Mouse (Mus musculus): ENCODE measurements around the gene Fbxo3.
"Not testable (repeated sequence)": the region's sequence is repeated elsewhere in the genome, so short reads cannot be mapped to it uniquely, and the experiment has no call there.

Gene Fbxo3

GRCm38 (mm10) chr2:104097396-104097795 is 69.9 kb downstream of the Fbxo3 start:
- DNase-seq: not testable (repeated sequence)

- DNase-seq: no peak
These were observed 71.2 kb downstream of the Fbxo3 start for GRCm38 (mm10) chr2:104098529-104099230.

DNA sequence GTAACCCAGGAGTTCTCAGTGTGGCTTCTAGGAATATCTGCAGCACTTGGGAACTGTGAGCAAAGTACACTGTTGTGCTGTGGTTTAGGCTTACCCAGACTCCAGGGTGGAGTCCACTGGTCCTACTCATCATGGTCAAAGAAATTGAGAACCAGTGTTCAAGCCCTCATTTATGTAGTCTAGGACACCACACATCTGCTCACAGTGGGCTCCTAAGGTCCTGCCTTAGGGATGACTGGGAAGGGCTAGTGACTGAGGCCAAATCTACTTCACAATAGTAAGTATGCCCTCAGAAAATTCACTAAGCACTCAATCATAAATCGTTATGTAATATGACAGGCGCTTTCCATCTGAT is 71.7 kb downstream of the Fbxo3 start:
- no peak for DNase-seq

- no peak for DNase-seq
These were observed 72.4 kb downstream of the Fbxo3 start for GRCm38 (mm10) chr2:104099946-104100345.

GRCm38 (mm10) chr2:104104800-104105199 is 77.3 kb downstream of the Fbxo3 start:
- no peak for DNase-seq

DNA sequence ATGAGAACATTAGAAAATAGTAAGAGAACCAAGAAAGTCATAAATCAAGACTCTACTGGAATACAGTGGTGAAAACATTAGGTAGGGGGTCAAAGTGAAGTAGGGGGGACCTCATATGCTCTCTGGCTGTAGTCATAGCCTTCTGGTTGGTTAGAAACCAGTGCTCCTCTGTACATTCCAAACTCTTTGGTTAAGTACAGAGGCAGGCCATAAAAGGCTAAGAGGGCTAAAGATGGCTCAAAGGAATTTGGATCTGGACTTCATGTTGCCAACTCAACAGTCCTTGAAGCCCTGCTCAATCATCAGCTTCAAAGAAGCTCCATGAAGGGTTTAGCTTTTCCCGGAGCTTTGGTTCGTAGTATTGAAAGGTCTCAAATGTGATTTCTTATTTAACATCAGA is 81.5 kb downstream of the Fbxo3 start:
- DNase-seq: not testable (repeated sequence)

- no peak for DNase-seq
These were observed 82.0 kb downstream of the Fbxo3 start for GRCm38 (mm10) chr2:104109528-104109927.

DNA sequence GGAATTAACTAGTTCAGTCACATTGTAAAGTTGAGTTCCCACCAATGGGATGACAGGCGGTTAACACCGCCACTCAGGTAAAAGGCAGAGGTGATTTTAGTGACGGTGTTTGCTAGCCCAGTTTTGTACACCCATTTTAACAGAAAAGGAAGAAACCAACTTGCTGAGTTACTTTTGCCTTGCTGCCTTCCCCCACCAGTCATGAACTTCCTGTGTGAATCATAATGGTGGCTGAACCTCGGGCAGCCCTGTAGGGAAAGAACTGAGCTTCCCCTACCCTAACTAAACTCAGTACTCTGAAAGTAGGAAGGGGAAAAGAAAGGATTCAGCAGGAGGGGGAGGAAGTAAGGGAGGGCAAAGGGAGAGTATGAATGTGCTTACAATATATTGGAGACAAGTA is 82.5 kb downstream of the Fbxo3 start:
- DNase-seq: no peak

DNA sequence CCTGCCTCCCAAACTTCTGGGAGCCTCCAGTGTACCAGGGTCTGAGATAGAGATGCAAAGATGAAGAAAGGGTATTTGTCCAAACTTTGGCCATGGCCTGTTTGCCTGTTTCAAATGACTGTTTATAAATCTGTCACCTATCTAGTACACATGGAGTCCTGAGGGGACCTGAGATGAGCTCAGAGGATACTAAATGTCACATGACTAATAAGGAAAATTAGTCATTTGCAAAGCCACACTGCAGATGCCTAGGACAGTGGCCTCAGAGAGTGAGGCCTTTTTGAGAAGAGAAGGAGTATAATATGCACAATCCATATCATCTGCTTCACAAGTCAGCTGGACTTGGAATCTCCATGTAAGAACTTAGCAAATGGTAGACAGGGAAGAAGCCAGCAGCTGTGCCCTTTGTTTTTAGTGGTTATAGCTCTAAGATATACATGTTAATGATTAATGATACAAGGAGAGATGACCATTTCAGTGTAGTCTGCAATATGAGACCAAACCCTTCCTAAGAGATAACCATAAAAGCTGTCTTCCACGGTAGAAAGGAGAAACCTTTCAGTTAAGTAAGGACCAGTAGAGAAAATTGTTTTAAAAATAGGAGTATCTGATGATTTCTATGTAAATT is 83.8 kb downstream of the Fbxo3 start:
- not testable (repeated sequence) for DNase-seq
